Mouse (Mus musculus) embryonic fibroblast, embryonic 13.5 days (primary cell): ENCODE measurements around the gene Mybl2.

Experiments used
- CTCF ChIP-seq: IDR thresholded peaks from 2 replicates; pipeline ENCODE4 v1.5.1; 2011; ENCODE audit warnings: mild to moderate bottlenecking, control low read depth, low read length, moderate library complexity, borderline replicate concordance; ENCODE audit not compliant: insufficient read depth
- POLR2A ChIP-seq: IDR thresholded peaks from 2 replicates; pipeline ENCODE4 v1.6.1; 2011; ENCODE audit warnings: low read depth, mild to moderate bottlenecking, control low read depth, low read length, moderate library complexity

GRCm38 (mm10) chr2:163087728-163088127 is 33.2 kb downstream of the Mybl2 start, which contains the start of gene Gtsf1l:
- no peak for TF ChIP-seq CTCF
- TF ChIP-seq POLR2A = no peak
